Mouse (Mus musculus): ENCODE results near the gene Nr0b1.

The Nr0b1 gene

DNA sequence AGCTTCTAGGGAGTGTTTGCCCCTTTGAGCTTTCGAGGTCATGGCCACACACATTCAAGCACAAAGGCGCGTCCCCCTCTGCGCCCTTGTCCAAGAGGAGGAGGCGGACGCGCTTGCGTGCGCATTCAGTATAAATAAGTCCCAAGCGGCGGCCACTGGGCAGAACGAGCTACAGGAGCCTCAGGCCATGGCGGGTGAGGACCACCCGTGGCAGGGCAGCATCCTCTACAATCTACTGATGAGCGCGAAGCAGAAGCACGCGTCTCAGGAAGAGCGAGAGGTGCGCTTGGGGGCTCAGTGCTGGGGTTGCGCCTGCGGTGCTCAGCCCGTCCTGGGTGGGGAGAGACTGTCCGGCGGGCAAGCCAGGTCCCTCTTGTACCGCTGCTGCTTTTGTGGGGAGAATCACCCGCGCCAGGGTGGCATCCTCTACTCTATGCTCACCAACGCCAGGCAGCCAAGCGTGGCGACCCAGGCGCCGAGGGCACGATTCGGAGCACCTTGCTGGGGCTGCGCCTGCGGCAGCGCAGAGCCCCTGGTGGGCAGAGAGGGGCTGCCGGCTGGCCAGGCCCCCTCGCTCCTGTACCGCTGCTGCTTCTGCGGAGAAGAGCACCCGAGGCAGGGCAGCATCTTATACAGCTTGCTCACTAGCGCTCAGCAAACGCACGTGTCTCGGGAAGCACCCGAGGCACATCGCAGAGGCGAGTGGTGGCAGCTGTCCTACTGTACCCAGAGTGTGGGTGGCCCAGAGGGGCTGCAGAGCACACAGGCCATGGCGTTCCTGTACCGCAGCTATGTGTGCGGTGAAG lies at the start of gene Nr0b1:
Nr0b1 (plus strand) TSS at position 151 of the 806 bp plus-strand sequence.
- peak in 1 of 2 experiments; percentile 31 for DNase-seq

DNA sequence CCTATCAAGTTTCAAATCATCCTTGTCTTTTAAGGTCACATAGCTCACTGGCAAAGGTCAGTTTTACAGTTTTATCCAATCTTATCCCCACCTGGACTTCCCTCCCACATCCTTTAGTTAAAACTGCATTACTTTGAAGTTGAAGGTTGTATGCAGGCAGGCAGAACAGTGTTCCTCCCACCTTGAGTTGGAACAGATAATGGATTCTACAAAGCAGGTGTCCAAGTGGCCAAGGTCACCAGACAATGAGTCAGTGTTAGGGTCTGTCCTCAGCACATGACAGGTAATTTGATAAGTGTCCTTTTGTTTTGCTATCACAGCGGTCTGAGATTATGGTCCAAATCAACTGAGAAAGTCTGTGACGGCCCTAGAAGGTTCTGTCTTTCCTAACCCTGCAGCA lies 4.3 kb upstream of the Nr0b1 start:
- no peak for DNase-seq

- DNase-seq = peak in 1 of 2 experiments; percentile 27
Measured at GRCm38 (mm10) chrX:86192420-86192994, 943 bp downstream of the Nr0b1 start.

- no peak for DNase-seq
Measured at GRCm38 (mm10) chrX:86193386-86193785, 1.8 kb downstream of the Nr0b1 start.

DNA sequence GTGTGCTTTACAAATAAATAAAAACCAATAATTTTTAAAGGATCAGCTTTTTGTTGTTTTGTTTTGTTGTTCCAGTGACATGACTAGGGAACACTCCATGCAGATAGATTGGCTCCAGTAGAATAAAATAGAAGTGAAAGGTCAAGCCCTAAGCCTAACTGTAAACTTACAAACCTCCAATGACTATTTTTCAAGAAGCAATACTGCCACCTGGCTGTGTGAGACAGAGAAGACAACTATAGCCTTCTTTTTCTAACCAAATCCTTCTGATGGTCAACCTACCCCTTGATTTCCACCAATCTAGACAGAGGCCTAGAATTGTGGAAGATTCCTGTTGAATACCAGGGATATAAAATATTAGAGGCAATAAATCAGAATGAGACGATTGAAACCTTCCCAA lies 45.7 kb downstream of the Nr0b1 start:
- no peak for DNase-seq

All from kidney, postnatal 25 days (tissue).